Mouse (Mus musculus) spleen, adult 18-20 months (tissue): Measurements from ENCODE around the gene Cd22.
"Not testable (repeated sequence)": the region's sequence is repeated elsewhere in the genome, so short reads cannot be mapped to it uniquely, and the experiment has no call there.

Source experiments
- DNase-seq, 2 experiments: peaks; one replicate each; pipeline ENCODE4 v3.0.0; 2022; ENCODE audit warnings: mixed read lengths in 2 of 2

Cd22 gene

GRCm38 (mm10) chr7:30880176-30880575, at the start of gene Cd22:
Cd22 (minus strand) TSS chr7:30880342.
- peak; percentile 69 to 77 for DNase-seq

- DNase-seq, result not testable (repeated sequence)
Observed at GRCm38 (mm10) chr7:30924581-30924980, 44.4 kb upstream of the Cd22 start, which contains the start of gene Hamp2. Hamp2 (minus strand) TSS chr7:30924681.

GRCm38 (mm10) chr7:30924071-30924470, 43.9 kb upstream of the Cd22 start:
- DNase-seq, result no peak

GRCm38 (mm10) chr7:30922490-30922889, 42.3 kb upstream of the Cd22 start:
- not testable (repeated sequence) for DNase-seq

GRCm38 (mm10) chr7:30920217-30920616, 40.1 kb upstream of the Cd22 start:
- DNase-seq, result no peak

- no peak for DNase-seq
Observed at GRCm38 (mm10) chr7:30917219-30917618, 37.1 kb upstream of the Cd22 start.

GRCm38 (mm10) chr7:30916713-30917112, 36.6 kb upstream of the Cd22 start:
- DNase-seq, result no peak

- no peak for DNase-seq
Observed at GRCm38 (mm10) chr7:30914732-30915131, 34.6 kb upstream of the Cd22 start, which contains the start of gene Mag. Mag (minus strand) TSS chr7:30914873.

GRCm38 (mm10) chr7:30909773-30910172, 29.6 kb upstream of the Cd22 start:
- no peak for DNase-seq

- no peak for DNase-seq
Observed at GRCm38 (mm10) chr7:30908992-30909431, 28.9 kb upstream of the Cd22 start.

- DNase-seq, result no peak
Observed at GRCm38 (mm10) chr7:30908277-30908991, 28.3 kb upstream of the Cd22 start.

- peak; percentile 46 to 68 for DNase-seq
Observed at GRCm38 (mm10) chr7:30904042-30904441, 23.9 kb upstream of the Cd22 start.

- DNase-seq, result no peak
Observed at GRCm38 (mm10) chr7:30895217-30895616, 15.1 kb upstream of the Cd22 start.

GRCm38 (mm10) chr7:30892515-30892914, 12.4 kb upstream of the Cd22 start:
- DNase-seq, result no peak

GRCm38 (mm10) chr7:30891746-30892145, 11.6 kb upstream of the Cd22 start:
- DNase-seq, result no peak

GRCm38 (mm10) chr7:30890681-30891080, 10.5 kb upstream of the Cd22 start:
- no peak for DNase-seq

- no peak for DNase-seq
Observed at GRCm38 (mm10) chr7:30888786-30889185, 8.6 kb upstream of the Cd22 start.

GRCm38 (mm10) chr7:30887568-30888188, 7.5 kb upstream of the Cd22 start:
- peak; percentile 57 to 75 for DNase-seq

- no peak for DNase-seq
Observed at GRCm38 (mm10) chr7:30886852-30887251, 6.7 kb upstream of the Cd22 start.

GRCm38 (mm10) chr7:30884047-30884446, 3.9 kb upstream of the Cd22 start:
- no peak for DNase-seq

- no peak for DNase-seq
Observed at GRCm38 (mm10) chr7:30881367-30881766, 1.2 kb upstream of the Cd22 start.

GRCm38 (mm10) chr7:30878950-30879349, 1.2 kb downstream of the Cd22 start:
- peak; percentile 50 to 52 for DNase-seq

GRCm38 (mm10) chr7:30873083-30873482, 7.1 kb downstream of the Cd22 start:
- peak; percentile 59 to 83 for DNase-seq

GRCm38 (mm10) chr7:30863386-30863785, 16.8 kb downstream of the Cd22 start:
- no peak for DNase-seq
